Mouse (Mus musculus): ENCODE results near the gene Adamts15.

Adamts15 gene

DNA sequence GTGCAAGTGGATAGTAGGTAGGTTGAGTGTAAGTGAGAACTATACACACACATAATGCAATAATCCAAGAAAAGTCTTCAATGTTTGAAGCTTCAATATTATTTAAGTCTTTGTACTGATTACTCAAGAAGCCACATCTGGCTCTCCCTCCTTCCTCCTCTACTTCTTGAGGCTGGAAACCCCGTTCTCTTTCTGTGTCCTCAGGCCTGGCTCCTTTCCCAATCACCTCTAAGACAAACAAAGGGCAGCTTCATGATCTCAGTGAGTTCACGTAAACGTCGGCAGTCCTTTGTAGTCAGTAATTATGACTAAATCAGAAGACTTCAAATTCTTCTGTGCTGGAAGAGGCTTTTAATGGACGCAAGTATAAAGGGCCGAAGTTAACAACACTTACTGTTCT lies 12.6 kb upstream of the Adamts15 start:
- in situ Hi-C loops (cut with MboI; ENCODE audit: low pct_unique_long_range_greater_than_20kb in 1 of 2, low sequenced_read_pairs in 2 of 2, unreplicated experiment in 1 of 2) = no loop called here

DNA sequence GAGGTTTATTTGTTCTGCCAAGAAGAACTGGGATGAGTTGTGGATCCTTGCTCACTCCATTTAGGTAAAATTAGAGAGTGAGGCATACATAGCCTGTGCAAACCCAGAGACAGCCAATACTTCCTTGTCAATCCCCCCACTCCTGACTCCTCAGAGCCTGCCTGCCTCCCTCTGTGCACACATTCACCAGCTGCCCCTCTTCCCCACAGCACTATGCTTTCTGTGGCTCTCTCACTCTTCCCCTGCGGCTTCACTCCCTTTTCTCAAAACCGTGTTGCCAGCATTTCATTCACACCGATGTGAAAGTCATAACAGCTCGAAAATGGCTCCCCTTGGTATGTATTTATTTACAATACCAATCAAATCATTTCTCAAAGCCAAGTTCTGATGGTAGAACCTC lies 10.1 kb upstream of the Adamts15 start:
- in situ Hi-C loops (cut with MboI; ENCODE audit: low pct_unique_long_range_greater_than_20kb in 1 of 2, low sequenced_read_pairs in 2 of 2, unreplicated experiment in 1 of 2) = no loop called here

DNA sequence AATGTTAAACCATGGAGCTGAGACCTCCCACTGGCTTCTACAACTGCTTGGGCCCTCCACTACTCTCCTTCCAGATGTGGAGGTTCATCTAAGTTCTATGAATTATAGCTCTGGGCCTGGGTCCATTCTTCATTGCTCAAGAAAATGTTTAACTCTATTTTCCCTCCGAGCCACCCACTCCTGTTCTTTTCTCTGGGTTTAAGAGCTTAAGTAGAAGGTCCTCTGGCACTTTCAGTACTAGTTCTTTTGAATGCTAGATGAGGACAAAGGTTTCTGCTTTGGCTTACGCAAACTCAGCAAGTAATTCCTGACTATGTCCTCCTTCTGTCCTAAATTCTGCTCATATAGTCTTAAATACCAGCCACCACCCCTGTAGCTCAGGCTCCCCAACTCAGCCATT lies 6.5 kb upstream of the Adamts15 start:
- in situ Hi-C loops (cut with MboI; ENCODE audit: low pct_unique_long_range_greater_than_20kb in 1 of 2, low sequenced_read_pairs in 2 of 2, unreplicated experiment in 1 of 2) = loop anchor here in 1 of 2 experiments (10.0 kb wide), 1 partner anchor 444 kb away; no protein-coding TSS in a partner anchor

GRCm38 (mm10) chr9:30921261-30922103 lies 770 bp downstream of the Adamts15 start:
- in situ Hi-C loops (cut with MboI; ENCODE audit: low pct_unique_long_range_greater_than_20kb in 1 of 2, low sequenced_read_pairs in 2 of 2, unreplicated experiment in 1 of 2) = loop anchor here in 1 of 2 experiments (10.0 kb wide), 1 partner anchor 437 kb away; no protein-coding TSS in a partner anchor

GRCm38 (mm10) chr9:30920736-30921135 lies 1.5 kb downstream of the Adamts15 start:
- in situ Hi-C loops (cut with MboI; ENCODE audit: low pct_unique_long_range_greater_than_20kb in 1 of 2, low sequenced_read_pairs in 2 of 2, unreplicated experiment in 1 of 2) = loop anchor here in 1 of 2 experiments (10.0 kb wide), 1 partner anchor 436 kb away; no protein-coding TSS in a partner anchor

DNA sequence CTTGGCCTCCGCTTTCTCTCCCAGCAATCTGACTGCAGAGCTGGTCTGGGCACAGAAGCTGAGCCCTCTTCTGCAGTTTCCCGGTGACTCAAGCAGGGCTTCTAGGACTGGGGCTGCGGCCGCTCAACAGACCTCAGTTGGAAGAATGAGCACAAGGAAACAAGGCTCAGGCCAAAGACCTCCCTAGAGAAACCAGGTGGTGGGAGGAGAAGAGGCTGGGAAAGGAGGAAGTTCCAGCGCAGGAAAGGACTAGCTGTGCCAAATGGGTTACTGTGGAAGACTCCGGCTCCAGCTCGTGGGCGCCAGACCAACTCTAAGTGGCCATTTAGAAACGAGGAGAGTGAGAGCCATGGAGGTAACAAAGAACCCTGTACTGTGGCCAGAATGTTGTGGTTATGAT lies 2.6 kb downstream of the Adamts15 start:
- in situ Hi-C loops (cut with MboI; ENCODE audit: low pct_unique_long_range_greater_than_20kb in 1 of 2, low sequenced_read_pairs in 2 of 2, unreplicated experiment in 1 of 2) = loop anchor here (5.0 to 10.0 kb wide), 2 partner anchors 362 to 435 kb away; no protein-coding TSS in a partner anchor

GRCm38 (mm10) chr9:30918466-30919356 lies 3.5 kb downstream of the Adamts15 start:
- in situ Hi-C loops (cut with MboI; ENCODE audit: low pct_unique_long_range_greater_than_20kb in 1 of 2, low sequenced_read_pairs in 2 of 2, unreplicated experiment in 1 of 2) = loop anchor here in 1 of 2 experiments (5.0 kb wide), 1 partner anchor 361 kb away; no protein-coding TSS in a partner anchor

DNA sequence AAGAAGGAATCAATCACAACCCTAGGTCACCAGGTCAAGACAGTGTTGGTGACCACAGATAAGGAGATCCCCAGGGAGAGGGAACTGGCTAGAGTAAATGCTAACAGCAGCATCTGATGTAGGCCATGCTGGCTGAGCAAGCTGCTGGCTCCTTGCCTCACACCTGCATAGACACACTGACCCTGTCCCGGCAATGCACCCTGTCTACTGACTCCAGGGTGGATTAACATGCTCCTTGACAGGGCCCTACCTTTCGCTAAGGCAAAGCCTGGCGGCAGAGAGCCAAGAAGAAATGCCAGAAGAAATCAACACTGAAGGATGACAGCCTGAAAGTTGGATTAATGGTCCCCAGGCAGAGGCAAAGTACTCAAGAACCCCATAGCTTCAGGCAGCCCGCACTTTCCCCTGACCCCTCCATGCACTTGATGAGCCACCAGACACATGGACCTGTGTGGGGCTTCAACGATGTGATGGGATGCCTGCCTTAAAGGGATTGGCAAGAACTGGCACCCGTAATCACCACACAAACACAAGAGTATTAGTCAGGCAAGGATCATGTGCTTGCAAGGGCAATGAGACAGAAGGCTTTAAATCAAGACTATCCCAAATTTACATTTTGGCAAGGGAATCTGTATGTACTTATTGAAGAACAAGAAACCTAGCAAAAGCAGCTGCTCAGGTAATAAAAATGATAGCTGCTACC lies 5.8 kb downstream of the Adamts15 start:
- in situ Hi-C loops (cut with MboI; ENCODE audit: low pct_unique_long_range_greater_than_20kb in 1 of 2, low sequenced_read_pairs in 2 of 2, unreplicated experiment in 1 of 2) = loop anchor here in 1 of 2 experiments (5.0 kb wide), 1 partner anchor 359 kb away; no protein-coding TSS in a partner anchor

GRCm38 (mm10) chr9:30914241-30914640 lies 8.0 kb downstream of the Adamts15 start:
- in situ Hi-C loops (cut with MboI; ENCODE audit: low pct_unique_long_range_greater_than_20kb in 1 of 2, low sequenced_read_pairs in 2 of 2, unreplicated experiment in 1 of 2) = no loop called here

GRCm38 (mm10) chr9:30913429-30913828 lies 8.8 kb downstream of the Adamts15 start:
- in situ Hi-C loops (cut with MboI; ENCODE audit: low pct_unique_long_range_greater_than_20kb in 1 of 2, low sequenced_read_pairs in 2 of 2, unreplicated experiment in 1 of 2) = no loop called here

GRCm38 (mm10) chr9:30912161-30912560 lies 10.1 kb downstream of the Adamts15 start:
- in situ Hi-C loops (cut with MboI; ENCODE audit: low pct_unique_long_range_greater_than_20kb in 1 of 2, low sequenced_read_pairs in 2 of 2, unreplicated experiment in 1 of 2) = no loop called here

DNA sequence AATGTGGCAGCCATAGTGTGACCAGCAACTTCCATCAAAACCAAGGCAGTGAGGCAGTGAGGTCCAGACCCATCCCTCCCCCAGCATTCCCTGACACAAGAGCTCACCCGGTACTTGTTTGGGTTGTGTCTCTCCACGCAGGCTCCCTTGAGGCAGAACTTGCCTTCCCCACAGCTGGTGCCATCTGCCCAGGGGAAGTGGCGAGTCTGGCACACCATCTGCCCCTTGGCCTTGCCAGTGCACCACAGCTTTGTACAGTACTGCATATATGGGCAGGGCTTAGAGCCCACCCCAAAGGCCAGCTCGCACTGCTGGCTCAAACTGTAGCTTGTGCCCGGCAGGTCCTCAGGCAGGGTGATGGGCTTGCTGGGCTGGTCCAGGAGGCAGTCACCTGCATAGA lies 11.8 kb downstream of the Adamts15 start:
- in situ Hi-C loops (cut with MboI; ENCODE audit: low pct_unique_long_range_greater_than_20kb in 1 of 2, low sequenced_read_pairs in 2 of 2, unreplicated experiment in 1 of 2) = no loop called here

- in situ Hi-C loops (cut with MboI; ENCODE audit: low pct_unique_long_range_greater_than_20kb in 1 of 2, low sequenced_read_pairs in 2 of 2, unreplicated experiment in 1 of 2) = no loop called here
These were observed 13.3 kb downstream of the Adamts15 start for GRCm38 (mm10) chr9:30908973-30909372.

- in situ Hi-C loops (cut with MboI; ENCODE audit: low pct_unique_long_range_greater_than_20kb in 1 of 2, low sequenced_read_pairs in 2 of 2, unreplicated experiment in 1 of 2) = no loop called here
These were observed 14.0 kb downstream of the Adamts15 start for GRCm38 (mm10) chr9:30908296-30908690.

DNA sequence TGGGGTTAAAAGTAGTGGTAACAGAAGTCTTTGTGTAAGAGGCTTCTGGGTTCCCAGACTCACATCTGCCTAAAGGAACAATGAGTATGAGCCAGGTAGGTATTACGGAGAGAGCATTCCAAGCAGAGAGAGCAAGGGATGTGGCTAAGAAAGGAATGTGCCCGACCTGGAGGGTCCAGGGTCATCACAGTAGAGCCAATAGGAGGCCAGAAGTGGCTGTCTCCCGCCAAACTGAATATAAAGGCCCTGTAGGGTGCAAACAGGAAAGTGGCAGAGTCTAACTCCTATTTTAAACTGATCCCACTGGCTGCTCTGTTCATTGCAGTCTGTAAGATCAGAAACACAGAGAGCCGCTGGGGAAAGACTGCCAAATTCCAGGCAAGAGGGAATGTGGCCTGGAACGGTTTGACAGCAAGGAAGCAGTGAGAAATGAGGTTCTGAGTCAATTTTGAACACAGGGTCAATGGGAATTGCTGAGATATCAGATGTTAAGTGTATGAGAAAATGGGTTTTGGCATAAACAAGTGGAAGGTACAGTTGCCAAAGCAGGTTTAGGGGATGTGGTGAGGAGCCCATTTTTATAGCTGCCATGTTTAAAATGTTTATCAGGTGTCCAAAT lies 14.5 kb downstream of the Adamts15 start:
- in situ Hi-C loops (cut with MboI; ENCODE audit: low pct_unique_long_range_greater_than_20kb in 1 of 2, low sequenced_read_pairs in 2 of 2, unreplicated experiment in 1 of 2) = no loop called here

- in situ Hi-C loops (cut with MboI; ENCODE audit: low pct_unique_long_range_greater_than_20kb in 1 of 2, low sequenced_read_pairs in 2 of 2, unreplicated experiment in 1 of 2) = no loop called here
These were observed 15.8 kb downstream of the Adamts15 start for GRCm38 (mm10) chr9:30906426-30906825.

DNA sequence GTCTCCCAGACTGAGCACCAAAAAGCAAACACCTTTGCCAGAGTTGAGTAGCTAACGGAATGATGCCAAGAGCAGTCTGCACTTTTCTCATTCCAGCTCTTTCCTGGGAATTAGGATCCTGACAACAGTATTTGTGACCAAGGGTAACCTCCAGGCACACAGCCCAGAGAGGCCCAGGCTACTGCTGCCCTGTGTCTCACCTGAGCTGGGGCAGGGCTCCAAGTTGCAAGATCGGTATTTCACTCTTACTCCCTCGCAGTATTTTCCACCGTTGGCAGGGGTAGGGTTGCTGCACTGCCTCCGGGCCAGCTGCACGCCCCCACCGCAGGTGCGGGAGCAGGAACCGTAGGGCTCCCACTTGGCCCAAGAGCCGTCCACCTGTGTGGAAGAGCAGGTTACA lies 16.4 kb downstream of the Adamts15 start:
- in situ Hi-C loops (cut with MboI; ENCODE audit: low pct_unique_long_range_greater_than_20kb in 1 of 2, low sequenced_read_pairs in 2 of 2, unreplicated experiment in 1 of 2) = no loop called here

DNA sequence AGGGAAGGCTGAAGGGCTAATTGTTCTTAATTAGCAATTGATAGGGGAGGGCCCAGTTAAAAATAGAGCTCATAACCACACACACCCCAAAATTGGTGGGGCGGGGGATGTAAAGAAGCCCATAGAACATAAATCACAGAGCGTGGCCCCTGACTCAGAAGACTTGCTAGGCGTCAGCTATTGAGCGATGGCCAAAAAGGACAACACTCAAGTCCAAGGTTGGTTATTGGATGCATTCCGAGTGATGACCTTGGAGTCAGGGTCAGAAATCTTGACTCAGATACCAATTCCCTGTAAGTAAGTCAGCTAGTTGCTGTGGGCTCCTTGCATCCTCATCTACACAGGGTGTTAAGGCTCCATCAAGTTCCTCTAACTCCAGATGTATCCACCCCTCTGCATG lies 19.0 kb downstream of the Adamts15 start:
- in situ Hi-C loops (cut with MboI; ENCODE audit: low pct_unique_long_range_greater_than_20kb in 1 of 2, low sequenced_read_pairs in 2 of 2, unreplicated experiment in 1 of 2) = no loop called here

Data from mouse embryonic stem cell (cell line).